Mouse (Mus musculus): Measurements from ENCODE around the gene Tmem30c.

DNA sequence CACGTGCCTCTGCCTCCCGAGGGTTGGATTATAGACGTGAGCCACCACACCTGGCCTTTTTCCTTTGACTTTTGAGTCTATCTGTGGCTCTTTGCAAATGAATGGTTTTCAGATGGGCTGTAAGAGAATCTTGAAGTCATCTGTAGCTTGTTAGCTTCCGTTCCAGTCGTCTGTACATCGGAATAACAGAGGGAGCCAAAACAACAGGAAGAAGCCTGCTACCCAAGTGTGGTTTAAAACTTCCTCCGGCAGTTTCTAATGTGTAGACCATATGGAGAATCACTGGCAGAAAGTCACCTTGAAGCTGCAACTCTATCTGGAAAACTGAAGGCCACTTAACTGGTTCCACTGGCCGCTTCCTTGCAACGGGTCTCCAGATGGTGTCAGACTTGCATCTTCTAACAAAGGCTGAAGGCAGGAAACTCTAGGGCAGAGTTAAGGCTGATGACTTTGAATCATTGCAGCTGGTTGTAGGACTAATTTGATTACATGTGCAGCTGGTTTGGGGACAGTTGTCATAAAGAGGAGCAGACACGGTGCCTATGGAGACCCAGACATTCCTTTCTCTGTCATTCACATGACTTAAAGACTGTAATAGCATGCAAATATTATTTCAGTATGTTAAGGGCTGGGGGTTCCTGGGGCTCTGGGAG, 49.3 kb downstream of the Tmem30c start:
- TF ChIP-seq CTCF (IDR thresholded peaks at IDR 0.05; ENCODE audit: insufficient read depth, low read depth, low read length), result no peak
- TF ChIP-seq POLR2A (IDR thresholded peaks at IDR 0.05; ENCODE audit: insufficient read depth, low read depth, low read length), result no peak

All from olfactory bulb, adult 2 months (tissue).